Mouse (Mus musculus) right cerebral cortex, postnatal 10 days (tissue): ENCODE measurements around the gene Pigh.

ENCODE experiments used
- DNase-seq, 2 experiments: peaks; one replicate each; pipeline ENCODE4 v3.0.0; 2021; ENCODE audit warnings: low spot score in 2 of 2

The Pigh gene

GRCm38 (mm10) chr12:79067526-79067925 is 21.9 kb downstream of the Pigh start:
- DNase-seq, result no peak

- no peak for DNase-seq
Measured at GRCm38 (mm10) chr12:79066431-79066830, 23.0 kb downstream of the Pigh start.

- no peak for DNase-seq
Measured at GRCm38 (mm10) chr12:79064451-79064850, 25.0 kb downstream of the Pigh start.

GRCm38 (mm10) chr12:79060766-79061652 is 28.4 kb downstream of the Pigh start:
- DNase-seq, result no peak

- DNase-seq, result no peak
Measured at GRCm38 (mm10) chr12:79060134-79060533, 29.3 kb downstream of the Pigh start.

GRCm38 (mm10) chr12:79059573-79059972 is 29.9 kb downstream of the Pigh start:
- no peak for DNase-seq

- no peak for DNase-seq
Measured at GRCm38 (mm10) chr12:79055276-79055675, 34.2 kb downstream of the Pigh start.

GRCm38 (mm10) chr12:79052073-79052472 is 37.4 kb downstream of the Pigh start:
- no peak for DNase-seq

GRCm38 (mm10) chr12:79050545-79051212 is 38.8 kb downstream of the Pigh start:
- no peak for DNase-seq

GRCm38 (mm10) chr12:79049807-79050206 is 39.6 kb downstream of the Pigh start:
- no peak for DNase-seq

GRCm38 (mm10) chr12:79048898-79049297 is 40.6 kb downstream of the Pigh start:
- no peak for DNase-seq

GRCm38 (mm10) chr12:79047203-79047602 is 42.2 kb downstream of the Pigh start:
- no peak for DNase-seq

- DNase-seq, result no peak
Measured at GRCm38 (mm10) chr12:79046171-79046570, 43.3 kb downstream of the Pigh start.

- DNase-seq, result peak in 1 of 2 experiments; percentile 36
Measured at GRCm38 (mm10) chr12:79044668-79045067, 44.8 kb downstream of the Pigh start.

GRCm38 (mm10) chr12:79041436-79041835 is 48.0 kb downstream of the Pigh start:
- no peak for DNase-seq

GRCm38 (mm10) chr12:79040201-79040827 is 49.1 kb downstream of the Pigh start:
- DNase-seq, result no peak

- no peak for DNase-seq
Measured at GRCm38 (mm10) chr12:79039708-79040107, 49.7 kb downstream of the Pigh start.

- DNase-seq, result no peak
Measured at GRCm38 (mm10) chr12:79035349-79035748, 54.1 kb downstream of the Pigh start.

GRCm38 (mm10) chr12:79034331-79034730 is 55.1 kb downstream of the Pigh start:
- DNase-seq, result no peak
